Mouse (Mus musculus) brain, embryonic 14.5 days (tissue): ENCODE data around the gene Olfr829. TPM values are rescaled to one million over a fixed set of nuclear protein-coding genes. Genes with fewer than 3 reads are reported as not detected.
"Not testable (repeated sequence)": the region's sequence is repeated elsewhere in the genome, so short reads cannot be mapped to it uniquely, and the experiment has no call there.

ENCODE experiments used
- DNase-seq: peaks from one replicate; pipeline ENCODE4 v3.0.0-alpha.2; 2011; ENCODE audit warnings: low read depth
- CTCF ChIP-seq: fragments of 200-500 bp; IDR thresholded peaks from 2 replicates; pipeline ENCODE4 v1.5.1; 2012; ENCODE audit warnings: inconsistent platforms, mild to moderate bottlenecking, moderate library complexity, borderline replicate concordance; ENCODE audit not compliant: insufficient read depth, insufficient read length; ENCODE audit errors: extremely low read depth
- POLR2A ChIP-seq: fragments of 200-500 bp; IDR thresholded peaks from 2 replicates; pipeline ENCODE4 v1.6.1; 2012; ENCODE audit warnings: mild to moderate bottlenecking, inconsistent platforms, borderline replicate concordance; ENCODE audit not compliant: poor library complexity, insufficient read depth, insufficient read length, severe bottlenecking; ENCODE audit errors: extremely low read depth
- polyA plus RNA-seq: library from polyadenylated mRNA; depleted of rRNA; stranded (reverse); fragments of >200 nt; gene quantifications from 2 replicates; pipeline ENCODE4 v1.2.3, GENCODE M21; 2012; rRNA removed

The Olfr829 gene
- not detected in 2 replicates for polyA plus RNA-seq

DNA sequence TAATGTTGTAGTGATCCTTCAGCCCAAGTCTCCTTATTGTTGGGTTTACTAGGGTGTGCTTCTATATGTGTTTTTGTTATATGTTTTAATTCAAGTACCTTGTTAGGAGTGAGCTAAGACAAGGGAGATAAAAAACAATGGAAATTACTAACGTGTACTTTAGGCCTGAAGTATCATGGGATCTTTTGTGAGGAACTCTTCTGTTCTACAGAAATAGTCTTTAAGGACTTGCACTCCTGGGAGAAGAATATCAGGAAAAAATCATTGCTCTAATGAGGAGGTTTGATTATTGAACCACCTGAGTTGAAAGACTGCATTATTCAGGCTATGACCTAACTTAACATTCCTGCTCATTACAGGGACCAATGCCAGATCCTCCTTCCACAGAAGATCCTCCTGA, at the start of gene Olfr829:
Olfr829 (plus strand) TSS at position 301 of the 400 bp plus-strand sequence.
- DNase-seq: no peak
- TF ChIP-seq CTCF: no peak
- no peak for TF ChIP-seq POLR2A

DNA sequence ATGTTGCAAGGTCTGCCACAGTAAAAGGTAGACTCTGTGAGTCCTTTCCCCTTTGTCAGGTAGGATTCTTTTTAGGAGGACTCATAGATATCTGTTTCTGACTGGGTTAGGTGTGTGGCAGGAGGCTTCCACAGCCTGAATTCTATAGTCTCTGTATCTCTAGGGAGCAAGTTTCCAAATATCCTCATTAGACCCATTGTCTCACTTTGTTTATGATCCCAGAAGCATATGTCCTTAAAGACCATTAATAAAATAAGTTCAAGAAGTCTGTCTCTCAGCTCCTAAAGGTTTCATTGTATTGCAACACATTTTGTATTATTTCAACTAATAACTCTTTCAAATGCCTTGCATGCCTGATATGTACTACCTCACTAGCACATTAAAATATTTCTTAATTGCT, 35.3 kb upstream of the Olfr829 start, which contains the start of gene Olfr828:
Olfr828 (minus strand) TSS at position 101 of the 400 bp plus-strand sequence.
- no peak for DNase-seq
- TF ChIP-seq POLR2A: no peak
- no peak for TF ChIP-seq CTCF

DNA sequence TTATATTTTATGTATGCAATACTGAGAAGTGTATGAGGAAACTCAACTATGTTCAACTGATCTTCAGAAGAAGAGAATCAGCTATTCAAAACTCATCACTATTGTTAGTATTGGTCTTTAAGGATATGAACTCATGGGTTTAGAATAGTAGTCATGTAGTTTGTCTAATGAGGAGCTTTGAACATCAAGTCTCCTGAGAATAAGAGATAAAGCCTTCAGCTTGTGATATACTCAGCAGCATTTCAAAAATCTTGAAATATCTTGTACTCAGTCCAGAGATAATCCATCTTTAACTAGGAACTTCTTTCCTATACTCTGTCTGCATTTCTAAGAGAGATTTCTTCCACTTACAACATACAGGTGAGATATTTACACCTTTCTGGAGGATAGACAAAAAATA, 19.7 kb downstream of the Olfr829 start, which contains the start of gene Olfr830:
Olfr830 (plus strand) TSS at position 301 of the 400 bp plus-strand sequence.
- DNase-seq: no peak
- TF ChIP-seq POLR2A: no peak
- no peak for TF ChIP-seq CTCF

DNA sequence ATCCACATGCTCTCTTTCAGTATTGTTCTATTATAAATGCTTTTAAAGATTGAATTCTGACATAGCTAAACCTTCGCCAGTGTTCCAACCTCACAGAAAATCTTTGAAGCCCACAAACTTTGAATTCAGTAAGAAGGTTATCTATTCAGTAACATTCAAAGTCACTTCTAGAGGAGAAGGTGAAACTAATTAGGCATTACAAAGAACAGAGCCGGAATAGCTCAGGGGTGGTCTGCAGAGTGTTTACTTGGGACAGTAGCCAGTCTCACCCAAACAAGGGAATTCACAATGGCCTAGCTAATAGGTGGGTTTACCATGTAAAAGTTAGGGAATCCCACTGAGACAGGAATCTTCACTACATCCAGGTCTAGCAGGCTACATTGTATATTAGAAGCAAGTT, 53.0 kb downstream of the Olfr829 start:
- DNase-seq: not testable (repeated sequence)

Other genes starting within 250 kb of the Olfr829 start
- not detected in 2 replicates for gene Muc16, start 180.4 kb upstream of the Olfr829 start, polyA plus RNA-seq
- not detected in 2 replicates for gene Olfr24, start 90.9 kb upstream of the Olfr829 start, polyA plus RNA-seq
- gene Olfr828, start 35.4 kb upstream of the Olfr829 start, polyA plus RNA-seq: not detected in 2 replicates
- gene Olfr830, start 19.8 kb downstream of the Olfr829 start, polyA plus RNA-seq: not detected in 2 replicates
- gene Olfr832, start 82.2 kb downstream of the Olfr829 start, polyA plus RNA-seq: not detected in 2 replicates
- gene Olfr834, start 133.1 kb downstream of the Olfr829 start, polyA plus RNA-seq: not detected in 2 replicates
- not detected in 2 replicates for gene Olfr835, start 177.8 kb downstream of the Olfr829 start, polyA plus RNA-seq